Mouse (Mus musculus) c-Kit-positive CD71-positive TER-119-positive erythroid progenitor cells, embryonic 14.5 days (primary cell): Measurements from ENCODE around the gene Plin3.
A peak's percentile ranks its signal among the peaks of the same experiment; 100 is the strongest.
"Not testable (repeated sequence)": the region's sequence is repeated elsewhere in the genome, so short reads cannot be mapped to it uniquely, and the experiment has no call there.

Experiments
- DNase-seq: peaks from one replicate; pipeline ENCODE4 v3.0.0-alpha.2; 2013; ENCODE audit warnings: low spot score

The Plin3 gene

DNA sequence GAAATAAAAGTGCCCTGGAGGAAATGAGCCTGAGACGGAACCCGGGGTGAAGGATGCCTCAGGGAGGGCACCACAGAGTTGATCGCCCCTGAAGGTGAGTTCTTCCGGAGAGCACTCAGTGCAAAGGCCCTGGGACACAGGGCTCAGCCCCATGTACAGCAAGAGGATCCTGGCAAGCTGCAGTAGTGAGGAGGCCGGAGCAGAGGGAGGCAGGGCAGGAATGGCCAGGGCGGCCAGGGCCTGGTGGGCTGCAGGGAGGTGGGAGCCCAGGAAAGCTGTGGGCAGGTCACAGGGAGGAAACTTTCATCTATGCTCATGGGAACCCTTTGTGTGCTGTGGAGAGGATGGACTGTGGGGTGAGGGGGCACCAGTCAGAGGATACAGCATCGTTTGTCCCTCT is 19.2 kb downstream of the Plin3 start:
- DNase-seq = no peak

DNA sequence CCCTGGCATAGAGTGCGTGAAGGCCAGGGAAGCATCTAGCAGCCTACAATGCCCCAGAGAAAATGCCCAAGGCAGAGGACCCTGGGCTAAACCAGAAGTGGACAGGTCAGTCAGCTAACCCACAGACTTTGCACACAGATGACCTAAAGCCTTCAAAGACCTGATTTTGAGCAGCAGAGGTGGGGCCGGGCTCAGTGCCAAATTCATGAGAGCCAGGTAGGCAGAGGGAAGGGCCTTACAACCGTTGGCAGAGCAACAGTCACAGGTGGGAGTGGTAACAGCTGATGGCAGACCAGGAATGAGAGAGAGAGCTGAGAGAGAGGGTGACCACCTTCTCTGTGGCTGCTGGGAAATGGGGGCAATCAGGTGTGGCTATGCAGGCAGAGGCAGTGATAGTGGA is 20.0 kb downstream of the Plin3 start:
- no peak for DNase-seq

DNA sequence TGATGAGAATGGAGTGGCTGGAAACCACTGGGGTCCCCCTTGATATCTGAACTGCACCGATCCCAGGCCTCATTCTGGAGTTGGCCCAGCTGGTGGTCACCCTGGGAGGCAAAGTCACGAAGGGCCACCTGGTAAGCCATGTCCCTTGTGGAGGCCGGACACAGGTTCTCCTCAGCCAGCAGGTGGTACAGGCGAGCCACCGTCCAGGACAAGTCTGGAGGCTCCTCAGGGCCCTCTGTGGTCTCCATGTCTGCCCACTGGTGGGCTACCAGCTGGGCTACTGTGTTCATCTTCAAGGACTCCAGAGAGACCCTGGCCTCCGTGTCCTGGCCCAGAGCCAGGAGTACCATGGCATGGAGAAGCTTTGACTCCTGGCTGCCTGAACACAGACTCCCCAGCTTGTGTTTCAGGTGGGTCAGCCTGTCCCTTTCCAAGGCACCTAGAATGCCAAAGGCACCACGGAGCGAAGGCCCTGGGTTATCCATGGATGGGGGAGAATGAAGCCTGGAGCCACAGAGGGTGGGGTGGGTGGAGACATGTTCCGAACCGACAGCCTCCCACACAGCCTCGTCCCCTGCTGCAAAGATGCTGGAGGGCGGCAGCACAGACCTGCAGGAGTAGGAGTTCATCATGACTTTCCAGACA is 20.9 kb downstream of the Plin3 start:
- no peak for DNase-seq

DNA sequence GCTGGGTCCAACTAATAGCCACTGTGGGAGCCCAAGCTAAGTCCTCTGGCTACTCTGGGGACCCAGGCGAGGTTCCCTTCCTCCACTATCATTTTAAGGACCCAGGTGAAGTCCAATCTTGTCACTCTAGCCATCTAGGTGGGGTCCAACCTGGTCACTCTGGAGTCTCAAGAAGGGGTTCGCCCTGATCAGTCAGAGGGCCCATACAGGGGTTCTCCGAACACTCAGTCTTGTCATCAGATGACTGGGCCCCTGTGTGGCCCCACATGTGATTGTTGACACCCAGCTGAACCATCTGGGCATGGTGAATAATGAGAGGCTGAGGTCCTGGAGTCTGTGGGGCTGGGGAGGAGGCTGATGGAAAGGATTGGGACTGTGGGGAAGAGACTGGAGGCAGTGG is 22.9 kb downstream of the Plin3 start:
- DNase-seq = no peak

GRCm38 (mm10) chr17:56269153-56269630 is 23.5 kb downstream of the Plin3 start:
- peak; percentile 72 for DNase-seq

DNA sequence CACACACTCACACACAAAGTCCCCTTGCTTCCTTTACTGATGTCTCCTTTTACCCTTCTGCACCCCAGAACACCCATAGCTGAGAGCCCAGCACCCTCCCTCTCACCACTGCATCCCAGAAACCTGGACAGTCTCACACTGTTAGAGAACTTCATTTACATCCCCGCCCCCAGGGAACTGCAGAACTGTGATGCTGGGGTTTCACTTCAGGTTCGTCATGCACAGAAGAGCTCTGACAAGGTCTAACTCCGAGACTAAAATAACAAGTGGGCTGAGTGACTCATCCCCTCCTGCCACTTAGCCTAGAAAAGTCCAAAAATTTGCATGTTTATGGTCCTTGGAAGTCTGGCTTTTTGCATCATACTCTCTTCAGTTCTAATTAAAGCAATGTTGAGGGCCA is 26.4 kb downstream of the Plin3 start:
- DNase-seq = no peak

DNA sequence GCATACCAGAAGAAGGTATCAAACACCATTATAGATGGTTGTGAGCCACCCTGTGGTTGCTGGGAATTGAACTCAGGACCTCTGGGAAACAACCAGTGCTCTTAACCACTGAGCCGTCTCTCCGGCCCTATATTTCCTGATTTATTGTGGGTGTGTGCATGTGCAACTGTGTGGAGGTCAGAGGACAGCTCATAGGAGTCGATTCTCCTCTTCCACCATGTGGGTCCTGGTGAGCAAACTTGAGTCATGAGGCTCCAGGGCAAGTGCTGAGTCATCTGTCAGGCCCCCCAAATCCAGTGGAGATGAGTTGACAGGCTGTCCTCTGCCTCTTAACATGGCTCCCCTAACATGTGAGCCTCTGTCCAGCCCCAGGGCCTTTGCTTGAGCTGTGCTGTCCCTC is 26.8 kb downstream of the Plin3 start:
- no peak for DNase-seq

DNA sequence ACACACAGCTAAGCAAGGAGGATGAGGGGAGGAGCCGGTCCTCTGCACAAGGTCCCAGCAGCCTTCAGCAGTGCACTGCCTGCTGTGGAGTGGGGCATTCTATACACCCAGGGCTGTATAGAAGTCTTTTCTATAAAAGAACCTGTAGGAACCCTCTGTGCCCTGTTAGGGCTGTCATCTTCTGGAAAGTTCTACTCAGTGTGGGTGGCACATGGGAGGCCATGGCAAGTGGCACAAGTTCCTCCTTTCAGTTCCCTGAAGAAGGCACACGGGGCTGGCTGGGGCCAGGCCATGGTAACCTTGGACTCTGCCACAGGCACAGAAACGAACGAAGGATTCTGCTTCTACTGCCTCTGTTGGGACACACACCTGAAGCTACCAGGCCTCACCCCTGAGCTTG is 27.7 kb downstream of the Plin3 start:
- DNase-seq = no peak

DNA sequence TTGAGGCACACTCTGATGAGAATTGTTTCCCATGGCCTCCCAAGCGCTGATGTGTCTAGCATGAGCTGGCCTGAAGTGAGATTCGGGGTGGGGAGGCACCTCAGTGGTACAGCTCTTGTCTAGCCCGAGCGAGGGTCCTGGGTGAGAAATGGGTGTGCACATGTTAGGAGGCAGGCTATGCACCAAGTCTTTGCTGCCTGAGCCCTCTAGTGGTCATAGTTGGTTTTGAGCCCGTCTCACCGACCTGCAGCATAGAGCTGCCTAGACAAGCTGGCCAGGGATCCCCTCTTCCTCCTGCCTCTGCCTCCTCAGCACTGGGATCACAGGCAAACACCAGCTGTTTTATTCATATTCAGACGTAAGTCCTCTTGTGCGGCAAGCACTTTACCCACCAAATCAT is 28.7 kb downstream of the Plin3 start:
- DNase-seq = peak; percentile 70

DNA sequence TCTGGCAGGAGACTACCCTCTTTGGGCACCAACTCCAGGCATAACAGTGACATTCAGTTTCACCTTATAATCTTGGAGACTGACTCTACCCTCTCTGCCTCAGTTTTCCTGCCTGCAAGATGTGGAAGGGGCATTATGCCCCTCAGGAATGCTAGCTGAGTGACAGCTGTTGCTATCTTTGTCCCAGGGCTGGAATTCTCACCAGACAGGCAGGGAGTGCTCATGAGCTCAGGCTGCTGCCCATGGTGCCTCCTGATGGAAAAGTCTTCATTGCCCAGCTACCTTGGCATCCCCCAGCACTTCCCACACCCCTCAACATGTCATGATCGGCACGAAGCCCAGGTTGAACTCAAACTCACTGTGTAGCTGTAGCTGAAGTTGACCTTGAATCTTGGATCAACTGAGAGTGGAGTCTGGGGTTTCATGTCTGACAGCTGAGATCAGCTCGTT is 30.0 kb downstream of the Plin3 start:
- DNase-seq = no peak

DNA sequence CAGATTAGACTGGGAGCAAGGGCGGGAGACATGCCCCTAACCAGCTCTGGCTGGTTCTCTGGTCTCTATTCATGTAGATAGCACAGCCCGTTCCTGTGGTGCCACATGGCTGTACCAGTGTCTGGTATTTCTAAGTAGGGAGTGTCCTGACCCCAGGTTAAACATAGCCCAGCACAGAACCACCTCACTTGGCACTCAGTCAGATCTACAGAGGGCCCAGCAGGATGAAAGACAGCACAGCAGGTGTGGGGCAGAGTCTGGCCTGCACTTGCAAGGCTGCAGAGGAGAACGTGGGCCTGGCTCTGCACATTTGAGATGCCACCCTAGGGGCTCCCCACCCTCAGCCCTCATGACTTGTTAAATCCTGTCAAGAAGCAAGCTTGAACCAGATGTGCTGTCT is 31.5 kb downstream of the Plin3 start:
- DNase-seq = no peak

GRCm38 (mm10) chr17:56259301-56260037 is 33.2 kb downstream of the Plin3 start:
- DNase-seq = no peak

- DNase-seq = not testable (repeated sequence)
These were observed 33.9 kb downstream of the Plin3 start for GRCm38 (mm10) chr17:56258812-56259211.

DNA sequence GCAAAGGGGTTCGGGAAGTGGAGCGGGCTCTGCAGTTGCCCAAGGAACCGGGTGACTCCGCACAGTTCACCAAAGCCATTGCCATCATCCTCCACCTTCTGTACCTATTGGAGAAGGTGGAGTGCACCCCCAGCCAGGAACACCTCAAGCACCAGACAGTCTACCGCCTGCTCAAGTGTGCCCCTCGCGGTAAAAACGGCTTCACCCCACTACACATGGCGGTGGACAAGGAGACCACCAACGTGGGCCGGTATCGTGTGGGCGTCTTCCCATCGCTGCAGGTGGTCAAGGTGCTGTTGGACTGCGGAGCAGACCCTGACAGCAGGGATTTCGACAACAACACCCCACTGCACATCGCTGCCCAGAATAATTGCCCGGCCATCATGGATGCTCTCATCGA is 34.4 kb downstream of the Plin3 start:
- DNase-seq = not testable (repeated sequence)

- no peak for DNase-seq
These were observed 35.3 kb downstream of the Plin3 start for GRCm38 (mm10) chr17:56257181-56257894.

- DNase-seq = peak; percentile 97
These were observed 36.3 kb downstream of the Plin3 start, which contains the start of gene Fem1a for GRCm38 (mm10) chr17:56256239-56256881. Fem1a (plus strand) TSS chr17:56256810.

GRCm38 (mm10) chr17:56255863-56256238 is 36.8 kb downstream of the Plin3 start:
- peak; percentile 99 for DNase-seq

- DNase-seq = no peak
These were observed 37.2 kb downstream of the Plin3 start for GRCm38 (mm10) chr17:56255429-56255828.

GRCm38 (mm10) chr17:56254695-56255094 is 38.0 kb downstream of the Plin3 start:
- DNase-seq = no peak

DNA sequence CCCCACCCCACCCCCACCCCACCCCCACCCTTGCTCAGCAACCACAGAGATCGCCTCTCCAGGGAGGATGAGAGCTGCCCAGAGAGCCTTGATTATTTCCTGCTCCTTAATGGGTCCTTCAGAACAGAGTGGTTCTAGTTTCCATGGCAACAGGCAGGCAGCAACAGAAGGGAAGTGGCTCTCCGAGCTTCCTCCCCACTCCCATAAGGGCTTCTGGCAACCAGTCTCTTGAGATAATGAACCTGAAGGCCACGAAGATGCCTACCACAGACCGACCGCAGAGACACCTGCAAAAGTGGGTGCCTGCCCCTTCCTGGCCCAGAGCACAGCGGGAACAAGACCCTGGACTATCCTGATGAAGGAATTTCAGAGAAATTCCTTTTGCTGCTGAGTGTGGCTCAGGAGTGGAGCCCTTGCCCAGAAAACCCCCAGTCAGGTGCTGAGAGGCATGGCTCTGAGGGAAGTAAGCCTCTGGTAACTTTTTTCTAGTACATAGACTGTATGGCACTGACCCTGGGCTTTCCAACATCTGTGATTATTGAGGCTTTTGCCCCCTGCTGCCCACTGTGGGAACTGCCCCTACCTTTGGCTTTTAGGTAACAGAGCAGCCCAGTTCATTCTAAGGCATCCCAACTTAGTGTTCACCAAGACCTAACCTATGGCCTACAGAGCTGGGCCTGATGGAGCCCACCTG is 41.4 kb downstream of the Plin3 start:
- DNase-seq = peak; percentile 54

GRCm38 (mm10) chr17:56245608-56246007 is 47.1 kb downstream of the Plin3 start:
- DNase-seq = no peak
